ENCODE assay signal across 20 mouse cellular contexts in genomic region chr15:78494968-78495406, GRCm38 (mm10). TPM values are rescaled to one million over a fixed set of nuclear protein-coding genes. Genes with fewer than 3 reads are reported as not detected.
DNase-seq lines count a peak whose midpoint lies in the region; ATAC-seq lines count a peak whose summit lies in the region.
"Had no signal": no experiment of that assay in that cellular context is flagged by ENCODE, and none has a peak within 500 bp of the region (broad histone marks: within the 10 kb centered on the region; RNA-seq: fewer than 3 reads in every experiment).

Il2rb (minus strand) TSS chr15:78495271.

- ATAC-seq in activated CD4-positive, CD25-positive, alpha-beta regulatory T cell, adult 4 months = peak; percentile 79
- ATAC-seq: forebrain, embryonic 16.5 days; hindbrain, postnatal 0 days; liver, postnatal 0 days had no signal

- DNase-seq in spleen, adult 12 weeks (ENCODE audit: low spot score) = peak; percentile 9
- DNase-seq in spleen, postnatal 10 days (ENCODE audit: low spot score in 2 of 2) = no peak
- DNase-seq in natural killer cell, adult 2 months (ENCODE audit: low spot score in 2 of 2) = peak; percentile 88 to 97
- peak; percentile 50 for DNase-seq in thymus, postnatal 25 days
- DNase-seq in left cerebral cortex, adult 18-20 months (ENCODE audit: low spot score in 2 of 2) = no peak
- DNase-seq in layer of hippocampus, adult 8-10 months (ENCODE audit: low spot score in 2 of 2) = no peak
- no peak for DNase-seq in yolk sac, embryonic 10.5 days (ENCODE audit: low spot score)
- DNase-seq: adrenal gland, postnatal 10 days; B cell, adult 2 months; cerebellum, adult 18-20 months; kidney, adult 2 months; kidney, postnatal 25 days; liver; liver, postnatal 0 days had no signal

RNA-seq across cellular contexts. Expression of gene Il2rb, which starts in this region (rescaled TPM):
- polyA plus RNA-seq in activated CD4-positive, CD25-positive, alpha-beta regulatory T cell, adult 4 months (2017; shearing (Covaris generic)) = 100 to 1,000 TPM; 489 to 584 TPM
- under 1 TPM in 1 of 2 experiments, not detected in 1; 0.28 TPM for total RNA-seq in left cerebral cortex, adult 18-20 months (2021)
- total RNA-seq in layer of hippocampus, adult 8-10 months (2022) = under 1 TPM; 0.12 to 0.50 (median 0.30) TPM
- total RNA-seq: granulocyte monocyte progenitor cell, adult 5-6 weeks had no signal
- polyA plus RNA-seq: forebrain, embryonic 16.5 days; heart, embryonic 12.5 days; midbrain, embryonic 12.5 days had no signal

Comparison
In these comparisons a context has a peak if more than half of its experiments do, and no peak if none do; other contexts are left out.
1. DNase-seq: peak in spleen, adult 12 weeks (single experiment), natural killer cell, adult 2 months (2 of 2) and thymus, postnatal 25 days (single experiment); none in spleen, postnatal 10 days (0 of 2), left cerebral cortex, adult 18-20 months (0 of 2), layer of hippocampus, adult 8-10 months (0 of 2) and yolk sac, embryonic 10.5 days (single experiment).